Mouse (Mus musculus) bone marrow, adult 2 months (tissue): ENCODE measurements around the gene Dmgdh.

ENCODE experiments used
- CTCF ChIP-seq: fragments of 200-500 bp; IDR thresholded peaks from 2 replicates; pipeline ENCODE4 v1.5.1; 2011; ENCODE audit warnings: low read length, control low read depth; ENCODE audit not compliant: control insufficient read depth, insufficient read depth
- POLR2A ChIP-seq: fragments of 200-500 bp; IDR thresholded peaks from 2 replicates; pipeline ENCODE4 v1.6.1; 2011; ENCODE audit warnings: low read depth, mild to moderate bottlenecking, control low read depth, low read length, borderline replicate concordance; ENCODE audit not compliant: control insufficient read depth

DNA sequence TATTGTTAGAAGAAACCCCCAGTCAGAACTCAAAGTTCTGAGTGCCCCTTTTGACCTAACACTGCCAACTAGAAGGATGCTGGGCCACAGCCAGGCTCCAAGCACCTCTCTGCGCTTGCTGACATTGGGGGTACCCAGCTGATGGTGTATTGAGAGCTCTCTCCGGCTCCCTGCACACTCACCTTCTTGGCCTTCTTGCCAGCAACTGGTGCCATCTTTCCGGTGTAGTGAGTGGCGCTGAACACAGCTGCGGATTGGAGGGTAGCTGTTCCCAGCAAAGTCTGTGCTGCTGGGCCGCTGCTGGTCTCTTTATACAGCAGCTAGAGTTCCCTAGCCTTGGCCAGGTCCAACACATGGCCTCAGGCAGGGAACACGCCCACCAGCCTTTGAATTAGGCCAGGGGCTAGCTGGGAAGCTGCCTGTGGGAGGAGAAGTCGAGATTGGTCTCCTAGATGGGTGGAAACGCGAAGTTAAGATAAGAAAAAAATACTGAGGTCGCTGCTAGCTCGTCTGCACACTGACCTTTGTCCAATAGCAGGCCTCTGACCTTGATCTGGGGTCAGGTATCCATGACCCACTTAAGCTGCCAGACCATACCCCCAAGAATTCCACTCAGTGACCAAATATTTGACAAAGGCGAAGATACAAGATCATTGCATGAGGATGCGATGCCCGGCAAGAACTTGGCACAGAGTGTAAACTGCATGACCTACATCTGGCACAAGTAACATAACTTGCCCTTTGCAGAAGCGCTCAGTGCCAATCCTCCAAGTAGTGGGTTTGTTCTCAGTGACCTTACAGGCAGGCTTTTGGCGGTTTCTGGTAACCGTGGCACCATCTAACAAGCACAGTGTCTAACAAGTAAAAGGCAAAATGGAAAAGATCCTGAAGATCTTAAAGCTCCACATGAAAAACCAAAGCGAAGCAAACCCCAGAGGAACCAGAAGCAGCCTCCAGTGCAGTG is 36.7 kb upstream of the Dmgdh start, which contains the start of gene Bhmt:
- TF ChIP-seq POLR2A: no peak
- TF ChIP-seq CTCF: no peak
